Mouse (Mus musculus): ENCODE results near the gene Prrt2.

GRCm38 (mm10) chr7:127030172-127030571, 9.2 kb upstream of the Prrt2 start:
- TF ChIP-seq FLI1 (IDR thresholded peaks at IDR 0.05; ENCODE audit: low read length) = no peak
- no peak for TF ChIP-seq GATA1 (IDR thresholded peaks at IDR 0.05; ENCODE audit: borderline replicate concordance, low read length)

All from megakaryocyte, embryonic 14.5 days (primary cell).